Comparison of ENCODE assay signal across 25 mouse cellular contexts in the genomic region with DNA sequence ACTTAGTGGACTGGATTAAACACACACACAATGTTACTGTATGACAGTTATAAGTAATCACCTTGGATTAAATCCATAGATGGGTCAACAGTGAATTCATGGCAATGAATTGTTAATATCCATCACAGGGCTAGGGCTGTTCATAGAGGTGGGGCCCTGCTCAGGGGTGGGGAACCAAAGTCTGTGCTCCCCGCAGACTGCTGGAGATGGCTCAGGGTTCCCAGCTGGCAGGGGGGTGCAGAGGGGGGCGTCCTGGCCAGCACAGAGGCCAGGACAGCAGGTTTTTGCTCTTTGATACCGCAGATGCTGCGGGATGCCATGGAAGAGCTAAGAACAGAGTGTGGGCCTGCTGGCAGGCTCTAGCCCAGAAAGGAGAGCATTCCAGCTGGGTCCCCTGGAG.
"Had no signal": no experiment of that assay in that cellular context is flagged by ENCODE, and none has a peak within 500 bp of the region (broad histone marks: within the 10 kb centered on the region; RNA-seq: fewer than 3 reads in every experiment).

No protein-coding gene starts in this region.

- H3K27ac ChIP-seq: gastrocnemius, adult 2 months; heart, embryonic 10.5 days; hindbrain, embryonic 13.5 days; intestine, embryonic 15.5 days; layer of hippocampus, adult 2 months; left cerebral cortex, adult 2 months; limb, embryonic 10.5 days; limb, embryonic 12.5 days; liver, embryonic 13.5 days; liver, embryonic 15.5 days had no signal

- H3K4me2 ChIP-seq: heart, embryonic 12.5 days; hindbrain, embryonic 13.5 days; intestine, embryonic 15.5 days; limb, embryonic 12.5 days; liver, embryonic 11.5 days; liver, embryonic 13.5 days; liver, embryonic 15.5 days had no signal

- H3K27me3 ChIP-seq: heart, embryonic 12.5 days; hindbrain, embryonic 13.5 days; intestine, embryonic 15.5 days; limb, embryonic 12.5 days; liver, embryonic 13.5 days; liver, embryonic 15.5 days had no signal

- ATAC-seq: inflammation-experienced regulatory T-cells, adult 6 months; intestine, embryonic 15.5 days; intestine, postnatal 0 days; liver, postnatal 0 days had no signal

- H3K36me3 ChIP-seq: heart, embryonic 10.5 days; heart, embryonic 12.5 days; hindbrain, embryonic 13.5 days; intestine, embryonic 15.5 days; limb, embryonic 10.5 days; limb, embryonic 12.5 days; liver, embryonic 13.5 days; liver, embryonic 15.5 days had no signal

- H3K4me3 ChIP-seq: gastrocnemius, adult 2 months; heart, embryonic 10.5 days; heart, embryonic 12.5 days; hindbrain, embryonic 13.5 days; intestine, embryonic 15.5 days; layer of hippocampus, adult 2 months; left cerebral cortex, adult 2 months; limb, embryonic 10.5 days; limb, embryonic 12.5 days; liver, embryonic 13.5 days; liver, embryonic 15.5 days had no signal

- H3K9ac ChIP-seq: heart, embryonic 12.5 days; hindbrain, embryonic 13.5 days; intestine, embryonic 15.5 days; limb, embryonic 12.5 days; liver, embryonic 13.5 days; liver, embryonic 15.5 days; liver, postnatal 0 days had no signal

- DNase-seq: gastrocnemius, adult 2 months; gastrocnemius, postnatal 10 days; gastrocnemius, postnatal 25 days; heart, adult 18-20 months; heart, postnatal 10 days; heart, postnatal 4 days; kidney, adult 18-20 months; kidney, adult 8-10 months; kidney, postnatal 10 days; kidney, postnatal 4 days; liver; liver, embryonic 13.5 days; liver, postnatal 0 days had no signal

- H3K4me1 ChIP-seq: heart, embryonic 10.5 days; heart, embryonic 12.5 days; hindbrain, embryonic 13.5 days; intestine, embryonic 15.5 days; limb, embryonic 10.5 days; limb, embryonic 12.5 days; liver, embryonic 13.5 days; liver, embryonic 15.5 days had no signal

- H3K9me3 ChIP-seq: heart, embryonic 10.5 days; heart, embryonic 12.5 days; hindbrain, embryonic 13.5 days; intestine, embryonic 15.5 days; limb, embryonic 10.5 days; limb, embryonic 12.5 days; liver, embryonic 13.5 days; liver, embryonic 15.5 days had no signal
